Mouse (Mus musculus) cortical plate, adult 2 months (tissue): ENCODE measurements at regions not wholly inside any gene's neighbourhood (a gene's known extent, or its start where the extent isn't known, plus 50 kb on each side); places are given as distances from the start of the nearest gene placed in this dataset.
"Not testable (repeated sequence)": the region's sequence is repeated elsewhere in the genome, so short reads cannot be mapped to it uniquely, and the experiment has no call there.

Source experiments
- H3K27ac ChIP-seq: fragments of 200-500 bp; 2 replicates; pipeline ENCODE4 v1.5.1; 2012; ENCODE audit warnings: low read length, control low read depth, inconsistent platforms; ENCODE audit not compliant: insufficient read depth
- H3K4me1 ChIP-seq: fragments of 200-500 bp; 2 replicates; pipeline ENCODE4 v1.6.1; 2011; ENCODE audit warnings: low read length; ENCODE audit not compliant: control insufficient read depth, insufficient read depth
- H3K4me3 ChIP-seq: fragments of 200-500 bp; 2 replicates; pipeline ENCODE4 v1.5.1; 2011; ENCODE audit warnings: mild to moderate bottlenecking, low read length, control low read depth; ENCODE audit not compliant: insufficient read depth
- CTCF ChIP-seq: fragments of 200-500 bp; IDR thresholded peaks from 2 replicates; pipeline ENCODE4 v1.5.1; 2011; ENCODE audit warnings: mild to moderate bottlenecking, control low read depth, low read length; ENCODE audit not compliant: insufficient read depth; ENCODE audit errors: extremely low read depth
- POLR2A ChIP-seq: fragments of 200-500 bp; IDR thresholded peaks from 2 replicates; pipeline ENCODE4 v1.6.1; 2011; ENCODE audit warnings: mild to moderate bottlenecking, low read length, control low read depth; ENCODE audit not compliant: insufficient read depth; ENCODE audit errors: extremely low read depth

DNA sequence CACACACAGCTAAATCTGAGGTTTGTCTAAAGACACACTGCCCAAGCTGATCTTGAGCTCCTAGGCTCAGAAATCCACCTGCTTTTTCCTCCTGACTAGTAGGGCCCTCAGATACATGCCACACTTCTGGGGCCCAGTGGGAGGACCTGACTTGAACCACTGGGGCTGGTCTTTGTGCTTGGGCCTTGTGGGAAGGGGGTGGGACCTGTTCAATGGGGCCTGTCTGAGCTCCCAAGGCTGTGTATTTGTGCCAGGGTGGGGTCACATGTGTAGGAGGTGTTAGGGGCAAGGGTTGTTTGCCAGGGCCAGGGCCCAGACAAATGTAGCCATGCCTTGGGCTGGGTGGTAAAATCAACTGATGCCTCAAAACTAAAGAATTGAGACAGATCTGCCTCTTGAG is 56.8 kb downstream of the Gm8765 start:
- H3K4me3 ChIP-seq, H3K4me1 ChIP-seq, H3K27ac ChIP-seq: not testable (repeated sequence)

DNA sequence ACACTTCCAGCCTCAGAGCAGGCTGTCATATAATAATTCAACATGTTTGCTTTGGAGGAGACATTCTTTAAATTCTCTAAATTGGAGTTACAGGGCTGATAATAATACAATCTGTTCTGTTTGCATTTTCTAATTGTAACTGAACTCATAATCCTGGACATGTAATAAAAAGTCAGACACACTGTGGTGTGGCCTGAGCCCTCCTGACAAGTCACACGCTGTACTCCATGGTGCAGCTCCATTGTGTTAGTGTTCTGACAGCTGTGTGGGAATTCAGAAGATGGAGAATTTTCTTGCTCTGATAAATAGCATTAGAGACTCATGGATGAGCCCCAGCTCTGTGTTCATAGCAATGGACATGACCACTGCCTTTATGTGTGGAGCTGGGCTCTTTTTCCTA is 58.2 kb downstream of the Gm8765 start:
- not testable (repeated sequence) for H3K27ac ChIP-seq, H3K4me1 ChIP-seq, H3K4me3 ChIP-seq

DNA sequence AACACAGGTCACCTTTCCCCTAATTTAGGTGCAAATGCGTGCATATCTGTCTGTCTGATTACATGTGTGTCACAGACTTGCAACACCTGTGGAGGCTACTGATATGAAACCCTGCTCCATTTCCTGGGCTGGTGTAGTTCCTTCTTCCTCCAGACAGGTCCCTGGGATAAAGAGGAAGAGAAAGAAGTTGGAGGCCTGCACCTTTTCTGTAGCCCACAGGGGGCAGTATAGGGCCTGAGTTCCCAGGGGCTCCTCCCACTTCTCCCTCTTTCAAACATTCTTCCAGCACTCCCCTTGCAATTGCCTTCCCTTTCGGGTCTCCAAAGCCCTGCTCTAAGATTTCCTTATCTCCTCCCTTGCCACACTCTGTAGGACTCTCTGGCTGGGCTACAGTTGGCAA is 66.5 kb downstream of the Gm8765 start:
- Histone ChIP-seq H3K4me3 (no peak overlapping the region), H3K27ac (no peak overlapping the region), H3K4me1 (no peaks in the 10 kb centered on the region)
- no peak for TF ChIP-seq CTCF
- TF ChIP-seq POLR2A: no peak

DNA sequence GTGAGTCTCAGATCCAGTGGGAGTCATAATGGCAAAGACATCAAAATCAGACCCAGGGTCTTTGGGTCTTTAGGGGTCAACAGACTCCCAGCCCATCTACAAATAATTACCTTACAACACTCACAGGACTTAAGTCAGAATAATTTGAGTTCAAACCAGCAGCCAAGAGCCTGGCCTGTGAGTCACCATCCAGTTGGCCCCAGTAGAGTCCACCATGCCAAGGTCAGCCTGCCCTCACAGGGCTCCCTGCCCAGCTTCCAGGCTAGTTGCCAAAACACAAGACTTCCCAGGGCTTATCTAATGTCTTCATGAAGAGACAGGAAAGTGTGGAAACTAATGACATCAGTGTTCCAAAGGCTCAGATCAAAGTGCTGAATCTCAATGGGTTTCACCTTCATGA is 81.9 kb downstream of the Gm8765 start:
- H3K4me3 ChIP-seq, H3K27ac ChIP-seq, H3K4me1 ChIP-seq: not testable (repeated sequence)

DNA sequence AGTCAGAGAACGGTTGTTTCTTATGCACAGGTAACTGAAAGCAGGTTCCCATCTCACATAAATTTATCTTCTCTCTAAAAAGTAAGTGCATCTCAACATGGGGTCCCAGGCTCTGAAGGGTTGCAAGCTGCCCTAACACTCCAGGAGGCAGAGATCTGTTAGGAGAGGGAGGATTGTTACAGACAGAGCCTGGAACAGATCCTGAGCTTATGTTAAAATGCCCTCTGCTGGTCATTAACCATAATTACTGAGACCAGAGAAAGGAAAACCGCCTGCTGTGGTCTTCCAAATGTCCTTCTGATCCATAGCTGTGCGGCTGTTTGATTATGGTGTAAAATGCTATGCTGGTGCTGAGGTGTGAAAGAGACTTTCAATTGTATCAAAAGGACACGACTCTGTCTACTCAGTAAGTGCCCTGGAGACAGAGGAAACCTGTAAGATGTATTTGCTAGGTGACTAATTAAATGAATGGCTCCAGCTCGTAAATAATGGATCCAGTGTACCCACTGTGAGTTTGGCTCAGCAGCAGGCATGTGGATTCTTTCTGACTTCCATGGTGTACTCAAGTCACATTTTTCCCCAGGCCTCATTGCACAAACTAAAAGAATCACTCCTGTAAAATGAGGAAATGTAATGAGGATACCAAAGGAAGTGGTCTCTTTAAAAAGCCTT is 131.9 kb downstream of the Gm8765 start:
- 0 out of 2 replicates have a peak, but pooled peaks have one; percentile 15 for TF ChIP-seq CTCF
- not testable (repeated sequence) for H3K4me1 ChIP-seq, H3K4me3 ChIP-seq, H3K27ac ChIP-seq
